Mouse (Mus musculus) frontal cortex, adult (tissue): ENCODE data around the gene Mettl3.
"Not testable (repeated sequence)": the region's sequence is repeated elsewhere in the genome, so short reads cannot be mapped to it uniquely, and the experiment has no call there.

Experiments
- ATAC-seq: cut with Nextera tagmentation; 2 replicates; pipeline ENCODE4 v1.9.2; 2017; ENCODE audit warnings: mild to moderate bottlenecking, moderate library complexity, mixed read lengths; ENCODE audit not compliant: low TSS enrichment

Gene Mettl3

GRCm38 (mm10) chr14:52304644-52305271 lies at the start of gene Mettl3:
Gene Mettl3 (minus strand): TSS chr14:52305128.
- ATAC-seq = peak; percentile 96

GRCm38 (mm10) chr14:52339512-52339852 lies 34.6 kb upstream of the Mettl3 start:
- no peak for ATAC-seq

GRCm38 (mm10) chr14:52338751-52339511 lies 34.0 kb upstream of the Mettl3 start:
- ATAC-seq = peak; percentile 90

- no peak for ATAC-seq
These were observed 27.2 kb upstream of the Mettl3 start for GRCm38 (mm10) chr14:52332171-52332570.

GRCm38 (mm10) chr14:52331069-52331750 lies 26.3 kb upstream of the Mettl3 start:
- ATAC-seq = no peak

- no peak for ATAC-seq
These were observed 23.2 kb upstream of the Mettl3 start, which contains the start of gene Sall2 for GRCm38 (mm10) chr14:52327910-52328812. Gene Sall2 (minus strand): TSS chr14:52328762.

GRCm38 (mm10) chr14:52327375-52327901 lies 22.5 kb upstream of the Mettl3 start:
- ATAC-seq = no peak

- ATAC-seq = peak; percentile 94
These were observed 21.0 kb upstream of the Mettl3 start for GRCm38 (mm10) chr14:52325890-52326289.

- ATAC-seq = no peak
These were observed 14.4 kb upstream of the Mettl3 start for GRCm38 (mm10) chr14:52319361-52319760.

GRCm38 (mm10) chr14:52316441-52317225 lies 11.7 kb upstream of the Mettl3 start:
- peak; percentile 7; the same call in 1 of the 2 replicates for ATAC-seq

- ATAC-seq = peak; percentile 53
These were observed 11.0 kb upstream of the Mettl3 start for GRCm38 (mm10) chr14:52315792-52316440.

GRCm38 (mm10) chr14:52315283-52315780 lies 10.4 kb upstream of the Mettl3 start:
- ATAC-seq = no peak

- ATAC-seq = no peak
These were observed 9.9 kb upstream of the Mettl3 start for GRCm38 (mm10) chr14:52314808-52315150.

- ATAC-seq = no peak
These were observed 9.2 kb upstream of the Mettl3 start for GRCm38 (mm10) chr14:52313931-52314807.

GRCm38 (mm10) chr14:52310906-52311305 lies 6.0 kb upstream of the Mettl3 start:
- peak; percentile 70 for ATAC-seq

GRCm38 (mm10) chr14:52310343-52310742 lies 5.4 kb upstream of the Mettl3 start:
- ATAC-seq = not testable (repeated sequence)

- no peak for ATAC-seq
These were observed 1.2 kb upstream of the Mettl3 start for GRCm38 (mm10) chr14:52306100-52306499.

GRCm38 (mm10) chr14:52303517-52303916 lies 1.4 kb downstream of the Mettl3 start:
- ATAC-seq = not testable (repeated sequence)
